8 mouse cellular contexts compared by ENCODE assay signal in the genomic region with DNA sequence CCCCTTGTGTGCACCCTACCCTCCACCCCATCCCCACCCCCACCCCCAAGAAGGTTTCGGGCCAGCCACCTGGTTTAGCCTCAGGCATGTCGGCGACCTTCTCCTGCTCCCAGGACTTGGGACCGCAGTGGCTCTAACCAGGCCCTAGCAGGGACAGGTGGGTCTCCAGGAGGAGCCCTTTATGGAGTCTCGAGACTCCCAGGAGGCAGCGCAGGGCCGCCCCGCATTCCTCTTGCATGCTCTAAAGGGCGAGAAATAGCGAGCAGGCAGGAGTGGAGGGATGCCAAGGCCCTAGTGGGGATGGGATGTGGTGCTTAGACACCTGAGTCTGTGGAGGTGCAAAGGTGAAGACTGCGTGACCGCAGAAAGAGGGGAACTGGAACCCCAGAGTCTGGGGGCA. TPM values are rescaled to one million over a fixed set of nuclear protein-coding genes. Genes with fewer than 3 reads are reported as not detected.
A peak's percentile ranks its signal among the peaks of the same experiment; 100 is the strongest.
DNase-seq lines count a peak whose midpoint lies in the region; ATAC-seq and TF ChIP-seq lines count a peak whose summit lies in the region.

A gene (minus strand): TSS at position 155 of the 400 bp plus-strand sequence.

- DNase-seq in cerebellum, postnatal 10 days: peak; percentile 45 to 57
- DNase-seq in cerebellum, adult 9-10 months: no peak
- peak; percentile 35 to 42 for DNase-seq in heart, adult 9 months (ENCODE audit: low spot score in 2 of 2)
- peak; percentile 52 for DNase-seq in kidney, adult 2 months
- DNase-seq in midbrain, embryonic 14.5 days: no peak
- no peak for DNase-seq in adrenal gland, postnatal 36 days
- no peak for DNase-seq in right cerebral cortex, postnatal 14 days

- no peak within 1 kb of the TSS for H3K27ac ChIP-seq in kidney, adult 2 months (ENCODE audit: insufficient read depth, low read depth, low read length)
- no peak within 1 kb of the TSS for H3K27ac ChIP-seq in midbrain, embryonic 14.5 days (replicated peaks; ENCODE audit: low read depth, low read length)

- H3K36me3 ChIP-seq in kidney, adult 2 months (ENCODE audit: control insufficient read depth, insufficient read depth, low read length): no peaks in the 10 kb centered on the region
- no peaks in the 10 kb centered on the region for H3K36me3 ChIP-seq in midbrain, embryonic 14.5 days (ENCODE audit: control insufficient read depth, insufficient read depth, low read length)

- H3K9me3 ChIP-seq in midbrain, embryonic 14.5 days (ENCODE audit: control insufficient read depth, low read length): no peaks in the 10 kb centered on the region

- 0 out of 2 replicates have a peak within 1 kb of the TSS, but pooled peaks have one; percentile 23 for H3K9ac ChIP-seq in midbrain, embryonic 14.5 days (replicated peaks; ENCODE audit: low read length)

- 25% methylated on average over 12 of the region's 12 CpGs for WGBS in kidney, adult 2 months
- WGBS in midbrain, embryonic 14.5 days: 38% methylated on average over 12 of the region's 12 CpGs

- H3K27me3 ChIP-seq in kidney, adult 2 months (replicated peaks; ENCODE audit: control insufficient read depth, insufficient read depth, low read length): no peaks in the 10 kb centered on the region
- H3K27me3 ChIP-seq in midbrain, embryonic 14.5 days (ENCODE audit: control insufficient read depth, insufficient read depth, low read length): peaks cover 32% of the 10 kb centered on the region; the same call in 1 of the 2 replicates

- H3K4me2 ChIP-seq in midbrain, embryonic 14.5 days (ENCODE audit: low read length): no peak within 1 kb of the TSS

- TF ChIP-seq POLR2A in kidney, adult 2 months (IDR thresholded peaks at IDR 0.05; ENCODE audit: low read depth, low read length): no peak

- no peak for TF ChIP-seq CTCF in kidney, adult 2 months (conservative IDR thresholded peaks at IDR 0.05; ENCODE audit: insufficient read depth, insufficient read length, low read depth, low read length)

- no peaks in the 10 kb centered on the region; the same call in 1 of the 2 replicates for H3K4me1 ChIP-seq in kidney, adult 2 months (ENCODE audit: control insufficient read depth, insufficient read depth, low read length)
- H3K4me1 ChIP-seq in midbrain, embryonic 14.5 days (ENCODE audit: control insufficient read depth, insufficient read depth, low read length): peaks cover 10% of the 10 kb centered on the region; the same call in 1 of the 2 replicates

- H3K4me3 ChIP-seq in kidney, adult 2 months (ENCODE audit: insufficient read depth, low read depth, low read length): peak within 1 kb of the TSS; percentile 9
- no peak within 1 kb of the TSS for H3K4me3 ChIP-seq in midbrain, embryonic 14.5 days (replicated peaks; ENCODE audit: low read depth, low read length)

- no peak for ATAC-seq in midbrain, embryonic 14.5 days (ENCODE audit: low FRiP score, low TSS enrichment)
- no peak for ATAC-seq in inflammation-experienced regulatory T-cells, adult 6 months

RNA-seq across cellular contexts. Expression of the gene that starts here (rescaled TPM):
- 0.12 and 6.4 TPM in 2 replicates for polyA plus RNA-seq in kidney, adult 2 months (2012; rRNA removed)
- 0.15 and 0.20 TPM in 2 replicates for polyA plus RNA-seq in midbrain, embryonic 14.5 days (2014; fragmentation: Nextera tagmentation; extraction: Ambion mirVana)
- polyA plus RNA-seq in inflammation-experienced regulatory T-cells, adult 6 months (2017; shearing (Covaris generic)): not detected
- not detected for total RNA-seq in adrenal gland, postnatal 36 days (2021)

Comparison
In these comparisons a context has a peak if more than half of its experiments do, and no peak if none do; other contexts are left out.
1. DNase-seq: peak in cerebellum, postnatal 10 days (2 of 2), heart, adult 9 months (2 of 2) and kidney, adult 2 months (single experiment); none in cerebellum, adult 9-10 months (single experiment), midbrain, embryonic 14.5 days (single experiment), adrenal gland, postnatal 36 days (0 of 2) and right cerebral cortex, postnatal 14 days (single experiment).